Mouse (Mus musculus): ENCODE results near the gene Magoh. TPM values are rescaled to one million over a fixed set of nuclear protein-coding genes. Genes with fewer than 3 reads are reported as not detected.

Magoh gene
- polyA plus RNA-seq, 1 experiment: 48.9 TPM

Other genes starting within 250 kb of the Magoh start
- 1.5 and 2.2 TPM in 2 replicates for gene Dmrtb1, start 195.5 kb upstream of the Magoh start, polyA plus RNA-seq (2012; rRNA removed)
- 73.0 and 77.6 TPM in 2 replicates for gene Lrp8, start 77.5 kb upstream of the Magoh start, polyA plus RNA-seq (2012; rRNA removed)
- 166 and 176 TPM in 2 replicates for gene 0610037L13Rik, start 10.1 kb downstream of the Magoh start, polyA plus RNA-seq (2012; rRNA removed)
- gene Cpt2, start 43.9 kb downstream of the Magoh start, polyA plus RNA-seq (2012; rRNA removed): 9.3 and 9.9 TPM in 2 replicates
- gene Slc1a7, start 88.6 kb downstream of the Magoh start, polyA plus RNA-seq (2012; rRNA removed): 0.10 and 0.11 TPM in 2 replicates
- gene Podn, start 216.7 kb downstream of the Magoh start, polyA plus RNA-seq (2012; rRNA removed): 8.4 and 10.9 TPM in 2 replicates

Data from frontal cortex, adult 2 months (tissue).